Comparison of ENCODE assay signal across 19 mouse cellular contexts in the genomic region with DNA sequence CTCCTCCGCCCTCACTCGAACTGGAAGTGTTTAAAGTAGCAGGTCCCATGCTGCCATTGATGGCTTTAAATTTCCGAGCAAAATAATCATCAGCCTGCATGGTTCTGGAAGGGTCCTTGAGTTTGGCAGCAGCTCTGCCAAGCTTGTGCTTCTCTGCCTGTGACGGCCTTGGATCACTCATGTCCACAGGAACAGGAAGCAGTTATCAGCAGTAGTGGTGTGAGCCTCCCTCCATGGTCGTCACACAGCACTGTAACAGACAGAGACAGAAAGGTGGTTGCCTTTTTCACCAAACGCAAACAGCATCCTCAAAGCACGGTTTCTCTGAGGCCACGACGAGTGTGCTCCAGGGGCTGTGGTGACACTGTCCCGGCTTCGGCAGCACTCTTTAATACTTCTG.
A peak's percentile ranks its signal among the peaks of the same experiment; 100 is the strongest.
DNase-seq lines count a peak whose midpoint lies in the region; ATAC-seq and TF ChIP-seq lines count a peak whose summit lies in the region.
"Had no signal": no experiment of that assay in that cellular context is flagged by ENCODE, and none has a peak within 500 bp of the region (broad histone marks: within the 10 kb centered on the region; RNA-seq: fewer than 3 reads in every experiment).

No protein-coding gene starts in this region.

- TF ChIP-seq CTCF in left cerebral cortex, adult 2 months (IDR thresholded peaks at IDR 0.05) = no peak

- H3K4me3 ChIP-seq in heart, embryonic 13.5 days = no peak overlapping the region
- H3K4me3 ChIP-seq in left cerebral cortex, adult 2 months = no peak overlapping the region
- H3K4me3 ChIP-seq: embryonic facial prominence, embryonic 10.5 days; hindbrain, embryonic 13.5 days had no signal

- H3K27ac ChIP-seq in heart, embryonic 13.5 days (replicated peaks) = 0 out of 2 replicates have a peak overlapping the region, but pooled peaks have one; percentile 48
- H3K27ac ChIP-seq in left cerebral cortex, adult 2 months = peak overlapping the region; percentile 71
- H3K27ac ChIP-seq: embryonic facial prominence, embryonic 10.5 days; hindbrain, embryonic 13.5 days; hindbrain, postnatal 0 days had no signal

- peaks cover 74% of the 10 kb centered on the region for H3K4me1 ChIP-seq in heart, embryonic 13.5 days

- intact Hi-C loops in left cerebral cortex, adult 2 months (cut with DNase I) = no loop called here

- no peak for ATAC-seq in heart, embryonic 13.5 days (ENCODE audit: extremely low read depth, insufficient number of reproducible peaks, low FRiP score, low TSS enrichment)
- ATAC-seq: forebrain, embryonic 14.5 days; hindbrain, postnatal 0 days had no signal

- peak; percentile 65 for DNase-seq in adrenal gland, adult 8-10 months
- no peak for DNase-seq in adrenal gland, postnatal 25 days
- no peak for DNase-seq in heart, adult 8-10 months (ENCODE audit: low spot score)
- DNase-seq in left cerebral cortex, adult 2 months (ENCODE audit: extremely low spot score in 1 of 2, low spot score in 2 of 2) = no peak
- no peak for DNase-seq in left cerebral cortex, adult 18-20 months (ENCODE audit: low spot score in 2 of 2)
- peak; percentile 64 for DNase-seq in adrenal gland, postnatal 14 days
- no peak for DNase-seq in kidney, postnatal 4 days
- DNase-seq: cerebellum, adult 2 months; cerebellum, postnatal 10 days; gastrocnemius, postnatal 36 days; heart, adult 11 months; kidney, adult 11 months; kidney, adult 9 months had no signal

- H3K4me2 ChIP-seq in heart, embryonic 13.5 days = no peak overlapping the region
- H3K4me2 ChIP-seq: hindbrain, embryonic 13.5 days had no signal

- WGBS in heart, embryonic 13.5 days = 39% methylated on average over 11 of the region's 11 CpGs

- no peaks in the 10 kb centered on the region for H3K9me3 ChIP-seq in heart, embryonic 13.5 days
- H3K9me3 ChIP-seq: embryonic facial prominence, embryonic 10.5 days; hindbrain, embryonic 13.5 days had no signal

- H3K9ac ChIP-seq in heart, embryonic 13.5 days = peak overlapping the region; percentile 50; the same call in 1 of the 2 replicates
- H3K9ac ChIP-seq: hindbrain, embryonic 13.5 days had no signal

- no peaks in the 10 kb centered on the region for H3K27me3 ChIP-seq in heart, embryonic 13.5 days (replicated peaks)
- H3K27me3 ChIP-seq: CH12.LX; hindbrain, embryonic 13.5 days had no signal

- peaks cover 44% of the 10 kb centered on the region for H3K36me3 ChIP-seq in heart, embryonic 13.5 days

Comparison
In these comparisons a context has a peak if more than half of its experiments do, and no peak if none do; other contexts are left out.
1. DNase-seq: peak in adrenal gland, adult 8-10 months (single experiment) and adrenal gland, postnatal 14 days (single experiment); none in adrenal gland, postnatal 25 days (single experiment), heart, adult 8-10 months (single experiment), left cerebral cortex, adult 2 months (0 of 2), left cerebral cortex, adult 18-20 months (0 of 2) and kidney, postnatal 4 days (0 of 2).